Mouse (Mus musculus) stomach, postnatal 0 days (tissue): ENCODE results near the gene Snx29.

Experiments
- CTCF ChIP-seq: IDR thresholded peaks from 2 replicates; pipeline ENCODE4 v1.5.1; 2016; ENCODE audit warnings: antibody characterized with exemption, low read depth, mild to moderate bottlenecking, moderate library complexity
- EP300 ChIP-seq: optimal IDR thresholded peaks from 2 replicates; pipeline ENCODE3; 2016; ENCODE audit warnings: antibody characterized with exemption

DNA sequence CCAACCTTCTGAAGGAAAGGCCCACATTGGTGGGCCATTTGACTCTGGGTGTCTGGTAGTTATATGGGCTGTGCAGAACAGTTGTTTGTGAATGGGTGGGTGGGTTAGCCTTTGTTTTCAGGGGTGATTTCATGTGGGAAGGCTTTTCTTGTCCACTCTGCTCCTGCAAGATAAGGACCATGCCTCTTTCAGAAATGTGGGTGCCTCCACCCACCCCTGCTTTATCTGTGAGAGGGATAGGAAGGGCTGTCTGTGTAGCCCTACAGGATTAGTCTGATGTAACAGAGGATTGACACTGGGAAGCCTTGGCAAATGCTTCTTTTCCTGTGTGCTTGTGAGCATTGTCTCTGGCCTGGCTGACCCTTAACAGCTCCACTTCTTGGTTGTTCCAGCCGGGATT, 99.5 kb downstream of the Snx29 start:
- TF ChIP-seq CTCF (no peak), EP300 (no peak)
